Mouse (Mus musculus) heart, postnatal 0 days (tissue): ENCODE results near the gene Klf5. TPM values are rescaled to one million over a fixed set of nuclear protein-coding genes. Genes with fewer than 3 reads are reported as not detected.

Experiments used
- ATAC-seq: fragments of 200-750 bp; cut with Nextera tagmentation; 2 replicates; pipeline ENCODE4 v1.8.0; 2017; ENCODE audit warnings: low read depth, moderate number of reproducible peaks, moderate library complexity; ENCODE audit not compliant: insufficient read depth
- DNase-seq: peaks from one replicate; pipeline ENCODE4 v3.0.0-alpha.2; 2016; ENCODE audit warnings: low spot score
- H3K27ac ChIP-seq: fragments of 300-500 bp; sonication (generic); 2 replicates; pipeline ENCODE4 v1.5.1; 2014; ENCODE audit warnings: low read depth, mild to moderate bottlenecking
- H3K27me3 ChIP-seq: fragments of 300-500 bp; sonication (generic); 2 replicates; pipeline ENCODE4 v1.6.1; 2014; ENCODE audit warnings: low read length, mixed read lengths; ENCODE audit not compliant: control insufficient read depth, insufficient read depth
- H3K36me3 ChIP-seq: fragments of 300-500 bp; sonication (generic); replicated peaks from 2 replicates; pipeline ENCODE4 v1.6.1; 2014; ENCODE audit warnings: low read length, mixed read lengths; ENCODE audit not compliant: control insufficient read depth, insufficient read depth
- H3K4me1 ChIP-seq: fragments of 300-500 bp; sonication (generic); 2 replicates; pipeline ENCODE4 v1.6.1; 2014; ENCODE audit warnings: antibody characterized with exemption; ENCODE audit not compliant: control insufficient read depth, insufficient read depth
- H3K4me2 ChIP-seq: fragments of 300-500 bp; sonication (generic); 2 replicates; pipeline ENCODE4 v1.6.1; 2014; ENCODE audit warnings: low read depth, mild to moderate bottlenecking, low read length, moderate library complexity
- H3K4me3 ChIP-seq: fragments of 300-500 bp; sonication (generic); 2 replicates; pipeline ENCODE4 v1.5.1; 2014; ENCODE audit warnings: low read depth, low read length
- H3K9ac ChIP-seq: fragments of 300-500 bp; sonication (generic); replicated peaks from 2 replicates; pipeline ENCODE4 v1.6.1; 2014; ENCODE audit warnings: low read depth, low read length, mixed read lengths
- H3K9me3 ChIP-seq: fragments of 300-500 bp; sonication (generic); replicated peaks from 2 replicates; pipeline ENCODE4 v1.6.1; 2016; ENCODE audit warnings: low read length; ENCODE audit not compliant: control insufficient read depth
- CTCF ChIP-seq: IDR thresholded peaks from 2 replicates; pipeline ENCODE4 v1.5.1; 2016; ENCODE audit warnings: antibody characterized with exemption, control low read depth, low read depth
- EP300 ChIP-seq: IDR thresholded peaks from 2 replicates; pipeline ENCODE4 v1.6.1; 2016; ENCODE audit warnings: antibody characterized with exemption, low read depth
- WGBS: fragments of 180-500 bp; shearing (Covaris S2); extraction: QIAGEN DNeasy Blood & Tissue Kit; methylation state at CpG from one replicate; pipeline ENCODE4 v1.1.7; 2014; 5-methylcytosine and 5-hydroxymethylcytosine counted together
- polyA plus RNA-seq: library from polyadenylated mRNA; unstranded; fragments of >200 nt; fragmentation: Nextera tagmentation; extraction: Ambion mirVana; gene quantifications from 2 replicates; pipeline ENCODE4 v1.2.1, GENCODE M21; 2015
- total RNA-seq: library from RNA; depleted of rRNA; stranded (reverse); fragments of >200 nt; gene quantifications from 2 replicates; pipeline ENCODE4 v1.2.3, GENCODE M21; 2014; ENCODE audit warnings: low replicate concordance

The Klf5 gene
- total and polyA plus RNA-seq, 2 experiments from 2014 or later: 0.11 to 0.83 TPM

- Histone ChIP-seq H3K4me3 (no peak overlapping the region), H3K4me2 (no peak overlapping the region), H3K36me3 (no peaks in the 10 kb centered on the region), H3K4me1 (no peaks in the 10 kb centered on the region), H3K27ac (no peak overlapping the region), H3K9me3 (no peaks in the 10 kb centered on the region), H3K27me3 (no peaks in the 10 kb centered on the region), H3K9ac (no peak overlapping the region)
- TF ChIP-seq CTCF: no peak
- no peak for TF ChIP-seq EP300
- WGBS: 35% methylated on average over 9 of the region's 9 CpGs
- no peak for ATAC-seq
- no peak for DNase-seq
Measured at GRCm38 (mm10) chr14:99339681-99340522, 41.4 kb downstream of the Klf5 start.

DNA sequence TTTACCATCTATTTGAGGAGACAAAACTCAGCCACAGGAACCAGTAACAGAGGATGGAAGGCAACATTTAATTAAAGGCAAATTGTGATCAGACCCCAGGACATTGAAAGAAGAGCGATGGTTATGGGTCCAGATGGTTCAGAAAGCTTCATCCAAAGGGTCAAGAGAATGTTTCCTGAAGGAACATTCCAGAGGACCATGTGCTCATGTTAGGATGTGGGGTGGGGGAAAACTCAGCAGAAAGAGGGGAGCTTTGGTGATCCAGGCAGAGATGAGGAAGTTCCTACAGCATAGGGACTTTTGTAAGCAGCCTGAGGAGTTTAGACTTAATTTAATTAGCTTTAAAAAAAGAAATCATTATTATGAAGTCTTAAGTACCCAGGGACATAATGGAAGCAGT lies 42.2 kb downstream of the Klf5 start:
- WGBS: 80% methylated on average over 1 of the region's 1 CpGs
- no peak for TF ChIP-seq CTCF
- no peak for TF ChIP-seq EP300
- ATAC-seq: no peak

GRCm38 (mm10) chr14:99348175-99348764 lies 49.8 kb downstream of the Klf5 start:
- WGBS: 68% methylated on average over 13 of the region's 13 CpGs
- Histone ChIP-seq H3K27ac (no peak overlapping the region), H3K9ac (no peak overlapping the region), H3K9me3 (no peaks in the 10 kb centered on the region), H3K4me2 (no peak overlapping the region), H3K4me3 (no peak overlapping the region), H3K36me3 (no peaks in the 10 kb centered on the region), H3K27me3 (no peaks in the 10 kb centered on the region), H3K4me1 (no peaks in the 10 kb centered on the region)
- ATAC-seq (no peak), DNase-seq (no peak)
- TF ChIP-seq EP300 (no peak), CTCF (no peak)

More for the DNA sequence above, 42.2 kb downstream of the Klf5 start:
- no peak for DNase-seq
- H3K4me3 ChIP-seq: no peak overlapping the region
- H3K9me3 ChIP-seq: no peaks in the 10 kb centered on the region
- no peak overlapping the region for H3K9ac ChIP-seq
- H3K4me2 ChIP-seq: no peak overlapping the region
- H3K27ac ChIP-seq: no peak overlapping the region
- H3K27me3 ChIP-seq: no peaks in the 10 kb centered on the region
- H3K36me3 ChIP-seq: no peaks in the 10 kb centered on the region
- H3K4me1 ChIP-seq: no peaks in the 10 kb centered on the region

DNA sequence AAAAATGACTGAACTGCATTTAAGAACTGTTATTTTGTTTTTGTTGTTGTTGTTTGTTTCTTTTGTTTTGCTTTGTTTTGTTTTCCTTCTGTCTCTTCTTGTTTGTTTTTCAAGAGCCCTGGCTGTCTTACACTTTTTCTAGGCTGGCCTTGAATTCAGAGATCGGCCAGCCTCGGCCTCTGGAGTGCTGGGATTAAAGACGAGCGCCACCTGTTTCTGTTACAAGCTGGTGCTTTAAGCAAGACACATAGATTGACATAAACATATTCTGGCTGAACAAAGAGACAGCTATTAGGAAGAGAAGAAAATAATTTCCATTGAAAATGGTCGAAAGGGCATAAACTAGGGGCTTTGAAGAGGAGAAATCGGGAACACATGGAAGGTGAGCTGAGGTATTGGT lies 51.1 kb downstream of the Klf5 start:
- DNase-seq (no peak), ATAC-seq (no peak)
- no peak for TF ChIP-seq EP300
- no peak for TF ChIP-seq CTCF
- Histone ChIP-seq H3K9me3 (no peaks in the 10 kb centered on the region), H3K27me3 (no peaks in the 10 kb centered on the region), H3K27ac (no peak overlapping the region), H3K4me3 (no peak overlapping the region), H3K9ac (no peak overlapping the region), H3K4me2 (no peak overlapping the region), H3K4me1 (no peaks in the 10 kb centered on the region), H3K36me3 (no peaks in the 10 kb centered on the region)
- WGBS: 85% methylated on average over 6 of the region's 6 CpGs

GRCm38 (mm10) chr14:99352989-99353388 lies 54.5 kb downstream of the Klf5 start:
- no peak for ATAC-seq
- 61% methylated on average over 4 of the region's 4 CpGs for WGBS
- no peak overlapping the region for H3K4me3 ChIP-seq

More at GRCm38 (mm10) chr14:99352989-99353388, 54.5 kb downstream of the Klf5 start:
- H3K27ac ChIP-seq: no peak overlapping the region
- no peak overlapping the region for H3K9ac ChIP-seq
- no peaks in the 10 kb centered on the region for H3K9me3 ChIP-seq
- H3K4me2 ChIP-seq: no peak overlapping the region
- DNase-seq: no peak
- TF ChIP-seq EP300: no peak
- TF ChIP-seq CTCF: no peak
- H3K27me3 ChIP-seq: no peaks in the 10 kb centered on the region
- H3K4me1 ChIP-seq: no peaks in the 10 kb centered on the region
- no peaks in the 10 kb centered on the region for H3K36me3 ChIP-seq
